Mouse (Mus musculus) mammary gland, adult 2 months (tissue): ENCODE data around the gene Olfr740. TPM values are rescaled to one million over a fixed set of nuclear protein-coding genes. Genes with fewer than 3 reads are reported as not detected.

Source experiments
- polyA plus RNA-seq: library from polyadenylated mRNA; depleted of rRNA; stranded (reverse); fragments of >200 nt; gene quantifications from 2 replicates; pipeline ENCODE4 v1.2.3, GENCODE M21; 2012; ENCODE audit warnings: low replicate concordance; rRNA removed

Olfr740 gene
- not detected in 2 replicates for polyA plus RNA-seq

DNA sequence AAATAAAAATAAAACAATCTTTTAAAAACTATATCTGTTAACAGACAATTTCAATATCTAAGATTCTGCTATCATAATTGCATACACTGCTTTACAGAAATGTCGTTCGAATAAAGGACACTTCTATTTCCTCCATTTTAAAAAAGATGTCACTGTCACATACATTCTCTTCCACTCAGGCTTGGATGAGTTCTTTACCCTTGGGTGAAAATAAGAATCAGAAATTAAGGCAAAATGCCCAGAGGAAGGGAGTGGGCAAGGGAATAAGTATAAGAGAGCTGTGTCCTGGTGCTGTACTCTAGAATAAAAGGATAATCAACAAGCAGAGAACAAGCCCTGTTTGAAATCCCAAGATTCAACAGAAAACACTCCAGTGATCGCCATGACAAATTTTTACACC is at the start of gene Olfr740:
Gene Olfr740 (plus strand): TSS at position 301 of the 400 bp plus-strand sequence.

DNA sequence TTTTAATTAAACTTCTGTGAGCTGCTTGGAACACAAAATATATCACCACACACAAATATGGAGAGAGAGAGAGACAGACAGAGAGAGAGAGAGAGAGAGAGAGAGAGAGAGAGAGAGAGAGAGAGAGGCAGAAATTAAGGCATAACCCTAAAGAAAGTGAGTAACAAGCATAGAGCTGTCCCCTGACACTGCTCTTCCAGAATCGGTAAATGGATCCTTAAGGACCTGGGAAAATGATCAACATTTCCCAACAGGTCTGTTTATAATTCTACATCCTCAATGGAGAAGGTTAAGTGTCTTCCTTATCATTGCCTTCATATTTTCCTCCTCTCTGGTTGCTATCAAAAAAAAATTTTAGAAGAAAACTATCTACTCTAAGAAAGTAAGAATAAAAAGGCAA is 38.1 kb upstream of the Olfr740 start, which contains the start of gene Olfr738:
Gene Olfr738 (plus strand): TSS at position 301 of the 400 bp plus-strand sequence.

DNA sequence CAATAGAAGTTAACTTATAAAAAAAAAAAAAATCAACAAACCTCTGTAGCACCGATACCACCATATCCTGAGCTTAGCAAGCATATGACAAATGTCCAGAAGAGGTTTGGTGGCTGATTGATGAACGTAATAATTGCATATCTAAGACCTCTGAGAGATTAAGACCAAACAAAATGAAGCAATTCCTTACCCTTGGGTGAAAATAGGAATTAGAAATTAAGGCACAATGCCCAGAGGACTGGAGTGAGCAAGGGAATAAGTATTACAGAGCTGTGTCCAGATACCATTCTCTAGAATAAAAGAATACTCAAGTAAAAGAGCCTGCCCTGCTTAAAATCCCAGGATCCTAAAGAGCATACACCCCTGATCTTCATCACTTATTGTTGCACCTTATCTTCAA is 27.0 kb upstream of the Olfr740 start, which contains the start of gene Olfr739:
Gene Olfr739 (plus strand): TSS at position 301 of the 400 bp plus-strand sequence.

DNA sequence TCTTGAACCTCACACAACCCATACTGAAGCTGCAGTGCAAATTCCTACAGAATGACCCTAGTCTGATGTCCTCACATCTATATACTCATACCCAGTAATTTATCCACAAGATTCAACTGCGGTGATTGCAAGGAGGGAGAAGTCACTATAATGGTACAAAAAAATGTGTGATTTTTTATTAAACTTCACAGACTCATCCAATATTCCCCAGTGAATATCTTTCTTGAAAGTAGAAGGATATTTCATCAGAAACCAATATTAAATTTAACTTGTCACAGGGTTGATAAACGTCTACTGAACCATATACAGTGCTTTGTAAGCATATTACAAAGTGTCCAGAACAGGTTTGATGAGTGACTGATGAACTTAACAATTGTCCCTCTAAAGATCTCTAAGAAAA is 27.1 kb downstream of the Olfr740 start, which contains the start of gene Olfr741:
Gene Olfr741 (plus strand): TSS at position 301 of the 400 bp plus-strand sequence.

DNA sequence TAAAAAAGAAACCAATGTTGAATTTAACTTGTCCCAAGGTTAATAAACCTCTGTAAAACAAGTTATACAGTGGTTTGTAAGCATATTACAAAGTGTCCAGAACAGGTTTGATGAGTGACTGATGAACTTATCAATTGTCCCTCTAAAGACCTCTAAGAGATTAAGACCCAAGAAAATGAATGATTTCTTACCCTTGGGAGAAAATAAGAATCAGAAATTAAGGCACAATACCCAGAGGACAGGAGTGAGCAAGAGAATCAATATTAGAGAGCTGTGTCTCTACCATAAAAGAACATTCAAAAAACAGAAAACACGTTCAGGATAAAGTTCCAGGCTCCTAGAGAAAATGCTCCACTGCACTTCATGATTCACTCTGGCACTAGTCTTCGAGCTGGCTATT is 58.0 kb downstream of the Olfr740 start, which contains the start of gene Olfr742:
Gene Olfr742 (plus strand): TSS at position 301 of the 400 bp plus-strand sequence.

Other genes starting within 250 kb of the Olfr740 start
- gene Olfr731, start 203.7 kb upstream of the Olfr740 start, polyA plus RNA-seq, result 0.13 TPM in 1 of 2 replicates, not detected in the other
- not detected in 2 replicates for gene Olfr732, start 161.3 kb upstream of the Olfr740 start, polyA plus RNA-seq
- gene Olfr733, start 144.0 kb upstream of the Olfr740 start, polyA plus RNA-seq, result 0.14 and 0.40 TPM in 2 replicates
- gene Olfr734, start 118.8 kb upstream of the Olfr740 start, polyA plus RNA-seq, result not detected in 2 replicates
- 0.31 and 0.62 TPM in 2 replicates for gene Olfr735, start 96.7 kb upstream of the Olfr740 start, polyA plus RNA-seq
- gene Tlr11, start 87.6 kb upstream of the Olfr740 start, polyA plus RNA-seq, result 1.6 and 3.3 TPM in 2 replicates
- not detected in 2 replicates for gene Olfr736, start 64.4 kb upstream of the Olfr740 start, polyA plus RNA-seq
- not detected in 2 replicates for gene Olfr738, start 38.0 kb upstream of the Olfr740 start, polyA plus RNA-seq
- gene Olfr739, start 26.9 kb upstream of the Olfr740 start, polyA plus RNA-seq, result not detected in 2 replicates
- gene Olfr741, start 27.2 kb downstream of the Olfr740 start, polyA plus RNA-seq, result not detected in 2 replicates
- not detected in 2 replicates for gene Olfr742, start 58.1 kb downstream of the Olfr740 start, polyA plus RNA-seq
- gene Olfr743, start 76.3 kb downstream of the Olfr740 start, polyA plus RNA-seq, result not detected in 2 replicates
- not detected in 2 replicates for gene Olfr744, start 169.3 kb downstream of the Olfr740 start, polyA plus RNA-seq
- not detected in 2 replicates for gene Olfr745, start 193.8 kb downstream of the Olfr740 start, polyA plus RNA-seq
- not detected in 2 replicates for gene Olfr746, start 201.5 kb downstream of the Olfr740 start, polyA plus RNA-seq
- gene Olfr747, start 247.7 kb downstream of the Olfr740 start, polyA plus RNA-seq, result not detected in 2 replicates